Mouse (Mus musculus): ENCODE data around the gene Scg5. TPM values are rescaled to one million over a fixed set of nuclear protein-coding genes. Genes with fewer than 3 reads are reported as not detected.

Gene Scg5
- polyA plus RNA-seq, 1 experiment, result 0.05 TPM

DNA sequence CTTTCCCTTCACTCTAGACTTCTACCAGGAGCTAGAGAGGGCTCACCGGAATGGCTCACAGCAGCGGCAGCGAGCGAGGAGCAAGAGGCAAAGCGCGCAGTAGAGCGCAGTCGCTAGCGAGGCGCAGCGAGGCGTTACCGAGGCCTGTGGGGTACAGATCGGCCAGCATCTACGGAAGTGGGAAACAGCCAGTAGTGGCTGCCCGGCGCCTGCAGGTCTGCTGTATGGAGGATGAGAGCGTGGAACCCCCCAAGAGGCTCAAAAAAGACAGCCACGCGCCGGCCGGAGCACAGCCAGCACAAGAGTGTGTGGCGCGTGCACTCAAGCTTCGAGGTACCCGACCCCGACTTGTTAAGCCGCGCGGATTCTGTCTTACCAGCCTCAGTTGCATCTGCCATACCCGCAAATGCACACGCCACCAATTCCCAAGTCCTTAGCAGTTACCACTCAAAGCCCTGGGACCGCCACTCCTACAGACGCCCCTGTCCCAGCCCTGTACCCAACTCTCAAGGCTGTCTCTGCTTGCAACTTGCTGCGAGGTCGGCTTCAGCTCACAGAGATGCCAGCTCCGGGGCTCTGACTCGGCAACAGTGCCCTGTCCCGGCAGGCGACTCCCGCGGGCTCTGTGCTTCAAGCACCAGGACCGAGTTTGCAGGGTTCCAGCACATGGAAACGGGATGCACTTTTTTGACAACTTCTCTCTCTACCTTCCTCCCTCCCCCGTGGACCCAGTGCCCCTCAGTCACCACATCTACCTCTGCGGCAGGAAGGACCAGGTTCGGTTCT is 71.2 kb downstream of the Scg5 start:
- H3K79me2 ChIP-seq (ENCODE audit: control insufficient read depth, insufficient read depth), result peaks cover 57% of the 10 kb centered on the region
- peak overlapping the region; percentile 72 for H3K4me3 ChIP-seq (ENCODE audit: insufficient read depth, poor library complexity, severe bottlenecking)
- H3K79me3 ChIP-seq (ENCODE audit: low read depth), result peaks cover 52% of the 10 kb centered on the region
- H3K36me3 ChIP-seq (ENCODE audit: control insufficient read depth, insufficient read depth), result peaks cover 26% of the 10 kb centered on the region
- TF ChIP-seq MAX (IDR thresholded peaks at IDR 0.05) (no peak), MYOD1 (IDR thresholded peaks at IDR 0.05; ENCODE audit: control insufficient read depth, insufficient read length, low read depth) (no peak), FOSL1 (IDR thresholded peaks at IDR 0.05; ENCODE audit: insufficient read depth, low read length, poor library complexity, severe bottlenecking) (no peak), CTCF (IDR thresholded peaks at IDR 0.05; ENCODE audit: control insufficient read depth, insufficient read depth, insufficient read length) (no peak), USF1 (IDR thresholded peaks at IDR 0.05; ENCODE audit: low read depth) (no peak), MYOG (IDR thresholded peaks at IDR 0.05; ENCODE audit: control insufficient read depth, extremely low read depth, insufficient read length) (no peak), CEBPB (IDR thresholded peaks at IDR 0.05; ENCODE audit: low read depth) (no peak)
- H3K27me3 ChIP-seq (ENCODE audit: control insufficient read depth, insufficient read depth, insufficient read length), result no peaks in the 10 kb centered on the region
- H3ac ChIP-seq (ENCODE audit: control insufficient read depth, insufficient read length, low read depth), result peak overlapping the region; percentile 58

- Histone ChIP-seq H3K4me3 (ENCODE audit: insufficient read depth, poor library complexity, severe bottlenecking) (peak overlapping the region; percentile 72), H3K36me3 (ENCODE audit: control insufficient read depth, insufficient read depth) (peaks cover 27% of the 10 kb centered on the region), H3K79me3 (ENCODE audit: low read depth) (peaks cover 57% of the 10 kb centered on the region), H3ac (ENCODE audit: control insufficient read depth, insufficient read length, low read depth) (peak overlapping the region; percentile 60), H3K27me3 (ENCODE audit: control insufficient read depth, insufficient read depth, insufficient read length) (no peaks in the 10 kb centered on the region), H3K79me2 (ENCODE audit: control insufficient read depth, insufficient read depth) (peaks cover 63% of the 10 kb centered on the region)
- TF ChIP-seq MYOD1 (IDR thresholded peaks at IDR 0.05; ENCODE audit: control insufficient read depth, insufficient read length, low read depth), result no peak
- no peak for TF ChIP-seq MYOG (IDR thresholded peaks at IDR 0.05; ENCODE audit: control insufficient read depth, extremely low read depth, insufficient read length)
- TF ChIP-seq USF1 (IDR thresholded peaks at IDR 0.05; ENCODE audit: low read depth), result no peak
- no peak for TF ChIP-seq CEBPB (IDR thresholded peaks at IDR 0.05; ENCODE audit: low read depth)
- TF ChIP-seq CTCF (IDR thresholded peaks at IDR 0.05; ENCODE audit: control insufficient read depth, insufficient read depth, insufficient read length), result no peak
- TF ChIP-seq FOSL1 (IDR thresholded peaks at IDR 0.05; ENCODE audit: insufficient read depth, low read length, poor library complexity, severe bottlenecking), result no peak
- no peak for TF ChIP-seq MAX (IDR thresholded peaks at IDR 0.05)
Measured at GRCm38 (mm10) chr2:113756924-113757524, 71.9 kb downstream of the Scg5 start.

DNA sequence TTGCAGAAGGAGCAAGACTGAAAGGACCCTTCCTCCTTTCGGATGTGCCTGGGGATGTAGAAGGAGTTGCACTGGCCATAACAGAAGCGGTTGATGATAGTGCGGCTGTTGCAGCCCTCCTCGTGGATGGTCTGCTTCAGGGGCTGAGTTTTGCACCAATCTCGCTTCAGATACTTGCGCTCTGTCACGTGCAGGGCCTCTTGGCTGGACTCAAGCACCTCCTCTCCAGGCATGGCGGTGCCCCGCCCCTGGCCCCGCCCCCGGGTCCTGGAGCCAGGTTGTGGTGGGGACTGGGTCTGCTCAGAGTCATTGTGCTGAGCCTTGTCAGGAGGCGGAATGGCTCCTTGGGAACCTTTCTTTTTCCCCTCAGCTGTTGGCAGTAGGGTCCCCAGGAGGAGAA is 79.2 kb downstream of the Scg5 start:
- Histone ChIP-seq H3ac (ENCODE audit: control insufficient read depth, insufficient read length, low read depth) (no peak overlapping the region), H3K79me3 (ENCODE audit: low read depth) (peaks cover 47% of the 10 kb centered on the region), H3K4me3 (ENCODE audit: insufficient read depth, poor library complexity, severe bottlenecking) (no peak overlapping the region), H3K79me2 (ENCODE audit: control insufficient read depth, insufficient read depth) (peaks cover 63% of the 10 kb centered on the region), H3K36me3 (ENCODE audit: control insufficient read depth, insufficient read depth) (peaks cover 78% of the 10 kb centered on the region), H3K27me3 (ENCODE audit: control insufficient read depth, insufficient read depth, insufficient read length) (no peaks in the 10 kb centered on the region)
- TF ChIP-seq CEBPB (IDR thresholded peaks at IDR 0.05; ENCODE audit: low read depth) (no peak), MYOG (IDR thresholded peaks at IDR 0.05; ENCODE audit: control insufficient read depth, extremely low read depth, insufficient read length) (no peak), CTCF (IDR thresholded peaks at IDR 0.05; ENCODE audit: control insufficient read depth, insufficient read depth, insufficient read length) (no peak), USF1 (IDR thresholded peaks at IDR 0.05; ENCODE audit: low read depth) (no peak), MAX (IDR thresholded peaks at IDR 0.05) (no peak), FOSL1 (IDR thresholded peaks at IDR 0.05; ENCODE audit: insufficient read depth, low read length, poor library complexity, severe bottlenecking) (no peak), MYOD1 (IDR thresholded peaks at IDR 0.05; ENCODE audit: control insufficient read depth, insufficient read length, low read depth) (no peak)

DNA sequence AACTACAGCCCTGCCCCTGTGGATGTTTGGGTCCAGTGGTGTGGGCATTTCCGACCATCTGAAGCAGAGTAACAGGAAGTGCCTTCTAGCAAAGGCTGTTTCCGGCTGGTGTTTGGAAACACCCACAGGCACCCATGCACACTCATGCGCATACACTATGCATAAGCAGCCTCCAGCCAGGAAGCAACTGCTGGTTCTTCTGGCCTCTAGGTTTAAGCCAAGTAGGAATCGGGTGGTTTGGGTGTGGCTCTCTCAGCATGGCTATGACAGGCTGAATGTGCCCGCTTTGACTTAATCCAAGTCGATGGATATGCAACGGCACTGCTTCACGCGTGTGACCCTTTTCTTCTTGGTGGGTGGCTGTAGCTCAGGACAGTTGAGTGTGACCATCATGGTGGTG is 79.6 kb downstream of the Scg5 start:
- no peaks in the 10 kb centered on the region for H3K27me3 ChIP-seq (ENCODE audit: control insufficient read depth, insufficient read depth, insufficient read length)
- H3K79me2 ChIP-seq (ENCODE audit: control insufficient read depth, insufficient read depth), result peaks cover 59% of the 10 kb centered on the region
- peaks cover 43% of the 10 kb centered on the region for H3K79me3 ChIP-seq (ENCODE audit: low read depth)
- no peak overlapping the region for H3ac ChIP-seq (ENCODE audit: control insufficient read depth, insufficient read length, low read depth)
- peaks cover 74% of the 10 kb centered on the region for H3K36me3 ChIP-seq (ENCODE audit: control insufficient read depth, insufficient read depth)
- H3K4me3 ChIP-seq (ENCODE audit: insufficient read depth, poor library complexity, severe bottlenecking), result no peak overlapping the region
- no peak for TF ChIP-seq FOSL1 (IDR thresholded peaks at IDR 0.05; ENCODE audit: insufficient read depth, low read length, poor library complexity, severe bottlenecking)
- TF ChIP-seq MAX (IDR thresholded peaks at IDR 0.05), result no peak
- no peak for TF ChIP-seq USF1 (IDR thresholded peaks at IDR 0.05; ENCODE audit: low read depth)
- no peak for TF ChIP-seq MYOG (IDR thresholded peaks at IDR 0.05; ENCODE audit: control insufficient read depth, extremely low read depth, insufficient read length)
- no peak for TF ChIP-seq CEBPB (IDR thresholded peaks at IDR 0.05; ENCODE audit: low read depth)
- TF ChIP-seq MYOD1 (IDR thresholded peaks at IDR 0.05; ENCODE audit: control insufficient read depth, insufficient read length, low read depth), result no peak
- TF ChIP-seq CTCF (IDR thresholded peaks at IDR 0.05; ENCODE audit: control insufficient read depth, insufficient read depth, insufficient read length), result no peak

DNA sequence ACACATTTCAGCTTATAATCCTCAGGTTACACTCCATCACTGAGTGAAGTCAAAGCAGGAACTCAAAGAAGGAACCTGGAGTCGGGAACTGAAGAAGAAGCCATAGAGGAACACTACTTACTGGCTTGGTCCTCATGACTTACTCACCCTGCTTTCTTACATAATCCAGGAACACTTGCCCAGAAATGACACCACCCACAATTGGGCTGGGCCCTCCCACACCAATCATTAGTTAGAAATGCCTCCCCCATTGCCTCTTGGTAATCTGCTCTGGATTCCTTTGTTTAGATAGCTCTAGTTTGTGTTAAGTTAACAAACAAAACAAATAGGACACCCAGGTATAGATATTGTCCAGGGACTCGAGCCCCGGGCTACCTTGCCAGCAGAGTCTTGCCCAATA is 100.3 kb downstream of the Scg5 start:
- Histone ChIP-seq H3K27me3 (ENCODE audit: control insufficient read depth, insufficient read depth, insufficient read length) (no peaks in the 10 kb centered on the region), H3K36me3 (ENCODE audit: control insufficient read depth, insufficient read depth) (no peaks in the 10 kb centered on the region), H3K4me3 (ENCODE audit: insufficient read depth, poor library complexity, severe bottlenecking) (no peak overlapping the region), H3ac (ENCODE audit: control insufficient read depth, insufficient read length, low read depth) (no peak overlapping the region), H3K79me3 (ENCODE audit: low read depth) (no peaks in the 10 kb centered on the region), H3K79me2 (ENCODE audit: control insufficient read depth, insufficient read depth) (no peaks in the 10 kb centered on the region)
- TF ChIP-seq MYOG (IDR thresholded peaks at IDR 0.05; ENCODE audit: control insufficient read depth, extremely low read depth, insufficient read length), result no peak
- TF ChIP-seq CEBPB (IDR thresholded peaks at IDR 0.05; ENCODE audit: low read depth), result no peak

Other genes starting within 250 kb of the Scg5 start
- gene Grem1, start 70.5 kb downstream of the Scg5 start, polyA plus RNA-seq (2012; fragmentation: generic; extraction: Trizol), result 69.1 TPM
- 12.4 TPM for gene Arhgap11a, start 19.5 kb upstream of the Scg5 start, polyA plus RNA-seq (2012; fragmentation: generic; extraction: Trizol)
- gene Gjd2, start 184.5 kb upstream of the Scg5 start, polyA plus RNA-seq (2012; fragmentation: generic; extraction: Trizol), result not detected
- 8.0 TPM for gene Actc1, start 224.4 kb upstream of the Scg5 start, polyA plus RNA-seq (2012; fragmentation: generic; extraction: Trizol)